Mouse (Mus musculus): Measurements from ENCODE around the gene Apol8. TPM values are rescaled to one million over a fixed set of nuclear protein-coding genes. Genes with fewer than 3 reads are reported as not detected.
"Not testable (repeated sequence)": the region's sequence is repeated elsewhere in the genome, so short reads cannot be mapped to it uniquely, and the experiment has no call there.

The Apol8 gene
- polyA plus RNA-seq, 2 experiments, result 12.7 to 43.9 TPM

GRCm38 (mm10) chr15:77746326-77746725 lies 10.5 kb downstream of the Apol8 start:
- Histone ChIP-seq H3K27me3 (ENCODE audit: control insufficient read depth, insufficient read depth, low read length) (no peaks in the 10 kb centered on the region), H3K36me3 (replicated peaks; ENCODE audit: control insufficient read depth, insufficient read depth, low read depth) (peaks cover 62% of the 10 kb centered on the region), H3K4me1 (replicated peaks; ENCODE audit: control insufficient read depth in 2 of 2, insufficient read depth in 2 of 2, low read length in 1 of 2) (peaks cover 0 to under 1% of the 10 kb centered on the region in 2 experiments; a peak in 1 of 4 replicates), H3K4me3 (ENCODE audit: insufficient read depth in 1 of 2, low read depth in 2 of 2, low read length in 2 of 2) (no peak overlapping the region), H3K9me3 (ENCODE audit: control insufficient read depth, low read length) (no peaks in the 10 kb centered on the region), H3K27ac (no peak overlapping the region), H3K9ac (replicated peaks) (no peak overlapping the region), H3K4me2 (ENCODE audit: low read depth) (no peak overlapping the region)
- DNase-seq (ENCODE audit: low read depth in 3 of 3, low spot score in 3 of 3) (no peak), ATAC-seq (ENCODE audit: insufficient read depth) (no peak)
- TF ChIP-seq CTCF (IDR thresholded peaks at IDR 0.05; ENCODE audit: low read depth), result no peak
- TF ChIP-seq EP300 (IDR thresholded peaks at IDR 0.05; ENCODE audit: low read depth), result no peak
- 77% methylated on average over 1 of the region's 1 CpGs for WGBS (ENCODE audit: insufficient replicate concordance)

GRCm38 (mm10) chr15:77745081-77745480 lies 11.7 kb downstream of the Apol8 start:
- H3K9ac ChIP-seq (replicated peaks), result no peak overlapping the region
- H3K27ac ChIP-seq, result no peak overlapping the region
- no peak for TF ChIP-seq CTCF (IDR thresholded peaks at IDR 0.05; ENCODE audit: low read depth)
- no peak for TF ChIP-seq EP300 (IDR thresholded peaks at IDR 0.05; ENCODE audit: low read depth)
- H3K9me3 ChIP-seq (ENCODE audit: control insufficient read depth, low read length), result no peaks in the 10 kb centered on the region
- peaks cover 49% of the 10 kb centered on the region for H3K36me3 ChIP-seq (replicated peaks; ENCODE audit: control insufficient read depth, insufficient read depth, low read depth)
- no peaks in the 10 kb centered on the region for H3K4me1 ChIP-seq (replicated peaks; ENCODE audit: control insufficient read depth in 2 of 2, insufficient read depth in 2 of 2, low read length in 1 of 2)
- no peaks in the 10 kb centered on the region for H3K27me3 ChIP-seq (ENCODE audit: control insufficient read depth, insufficient read depth, low read length)
- no peak overlapping the region for H3K4me2 ChIP-seq (ENCODE audit: low read depth)
- no peak overlapping the region for H3K4me3 ChIP-seq (ENCODE audit: insufficient read depth in 1 of 2, low read depth in 2 of 2, low read length in 2 of 2)
- DNase-seq (ENCODE audit: low read depth in 3 of 3, low spot score in 3 of 3) (no peak), ATAC-seq (ENCODE audit: insufficient read depth) (no peak)

DNA sequence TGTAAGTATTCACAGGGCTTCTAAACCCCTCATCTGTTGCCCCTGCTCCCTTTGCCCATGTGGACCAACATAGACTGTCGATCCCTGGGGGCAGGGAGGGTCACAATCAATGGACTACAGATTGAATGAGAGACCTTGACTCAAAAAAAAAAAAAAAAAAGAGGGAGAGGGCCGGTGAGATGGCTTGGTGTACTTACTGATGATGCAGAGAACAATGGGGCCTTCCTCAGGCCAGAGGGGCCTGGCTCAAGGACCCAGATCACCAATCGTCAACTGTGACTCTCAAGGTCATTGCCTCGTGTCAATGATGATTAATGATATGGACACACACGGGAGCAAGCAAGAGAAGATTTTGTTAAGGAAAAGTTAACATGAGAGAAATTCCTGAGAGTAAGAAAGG lies 12.2 kb downstream of the Apol8 start:
- H3K9ac ChIP-seq (replicated peaks), result no peak overlapping the region
- no peaks in the 10 kb centered on the region for H3K4me1 ChIP-seq (replicated peaks; ENCODE audit: control insufficient read depth in 2 of 2, insufficient read depth in 2 of 2, low read length in 1 of 2)
- ATAC-seq (ENCODE audit: insufficient read depth), result no peak
- no peak overlapping the region for H3K27ac ChIP-seq
- H3K9me3 ChIP-seq (ENCODE audit: control insufficient read depth, low read length), result no peaks in the 10 kb centered on the region
- TF ChIP-seq CTCF (IDR thresholded peaks at IDR 0.05; ENCODE audit: low read depth), result no peak
- no peak for TF ChIP-seq EP300 (IDR thresholded peaks at IDR 0.05; ENCODE audit: low read depth)
- 41% methylated on average over 5 of the region's 5 CpGs for WGBS (ENCODE audit: insufficient replicate concordance)
- H3K4me2 ChIP-seq (ENCODE audit: low read depth), result no peak overlapping the region
- H3K4me3 ChIP-seq (ENCODE audit: insufficient read depth in 1 of 2, low read depth in 2 of 2, low read length in 2 of 2), result no peak overlapping the region
- DNase-seq (ENCODE audit: low read depth in 3 of 3, low spot score in 3 of 3), result no peak
- H3K27me3 ChIP-seq (ENCODE audit: control insufficient read depth, insufficient read depth, low read length), result no peaks in the 10 kb centered on the region
- peaks cover 45% of the 10 kb centered on the region for H3K36me3 ChIP-seq (replicated peaks; ENCODE audit: control insufficient read depth, insufficient read depth, low read depth)

DNA sequence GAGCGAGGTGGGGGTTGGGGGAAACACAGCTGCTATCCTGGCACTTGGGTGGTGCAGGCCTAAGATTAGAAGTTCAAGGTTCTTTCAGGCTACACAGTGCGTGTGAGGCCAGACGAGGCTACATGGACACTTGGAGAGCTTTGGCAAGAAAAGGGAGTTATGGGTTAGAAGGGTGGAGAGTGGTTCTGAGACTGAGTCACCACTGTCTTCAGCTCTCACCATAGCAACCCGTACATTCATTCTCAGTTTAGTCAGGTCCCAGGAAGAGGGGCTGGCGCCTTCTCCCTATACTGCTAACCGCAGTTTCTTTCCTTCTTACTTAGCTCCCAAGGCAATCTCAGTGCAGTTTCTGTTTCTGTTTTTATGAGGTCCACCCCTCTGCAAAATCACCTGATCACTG lies 15.2 kb downstream of the Apol8 start:
- WGBS (ENCODE audit: insufficient replicate concordance), result 68% methylated on average over 6 of the region's 6 CpGs
- not testable (repeated sequence) for H3K27ac ChIP-seq; H3K4me1 ChIP-seq (replicated peaks; ENCODE audit: control insufficient read depth in 2 of 2, insufficient read depth in 2 of 2, low read length in 1 of 2); H3K4me3 ChIP-seq (ENCODE audit: insufficient read depth in 1 of 2, low read depth in 2 of 2, low read length in 2 of 2); ATAC-seq (ENCODE audit: insufficient read depth); DNase-seq (ENCODE audit: low read depth in 3 of 3, low spot score in 3 of 3); H3K9me3 ChIP-seq (ENCODE audit: control insufficient read depth, low read length); H3K27me3 ChIP-seq (ENCODE audit: control insufficient read depth, insufficient read depth, low read length); H3K4me2 ChIP-seq (ENCODE audit: low read depth); H3K9ac ChIP-seq (replicated peaks)
- H3K36me3 ChIP-seq (replicated peaks; ENCODE audit: control insufficient read depth, insufficient read depth, low read depth), result peaks cover 15% of the 10 kb centered on the region

DNA sequence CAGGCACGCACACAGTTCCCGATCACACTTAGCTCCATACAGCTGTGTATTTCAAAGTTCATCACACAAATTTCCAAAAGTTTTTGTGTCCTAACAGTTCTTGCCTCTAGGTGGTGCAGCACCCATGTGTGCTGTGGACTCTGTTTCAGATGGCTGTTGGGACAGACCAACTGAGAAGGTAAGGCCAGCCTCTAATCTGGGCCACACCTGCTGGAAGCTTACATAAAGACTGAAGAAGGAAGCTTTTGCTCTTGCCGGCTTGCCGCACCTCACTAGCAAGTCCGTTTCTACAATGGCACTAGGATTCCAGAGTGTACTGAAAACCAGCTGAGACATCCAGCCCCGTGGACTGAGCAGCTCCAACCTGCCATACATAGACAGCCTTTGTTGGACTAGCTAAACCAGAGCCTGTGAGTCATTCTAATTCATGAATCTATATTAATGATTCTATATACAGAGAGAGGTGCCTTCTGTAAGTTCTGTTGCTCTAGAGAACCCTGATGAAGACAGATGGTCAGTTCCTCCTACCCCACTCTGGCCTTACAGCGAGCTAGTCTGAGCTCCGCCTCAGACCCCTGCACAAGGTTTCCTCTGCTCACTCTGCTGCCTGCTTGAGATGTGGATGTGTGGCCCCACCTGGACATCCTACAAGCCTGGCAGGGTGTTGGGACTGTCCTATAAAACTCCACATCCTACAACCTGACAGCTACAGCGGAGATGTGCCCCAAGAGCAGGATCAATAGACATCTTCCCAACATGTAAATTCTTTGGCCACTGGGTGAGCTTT lies 16.1 kb downstream of the Apol8 start:
- H3K27me3 ChIP-seq (ENCODE audit: control insufficient read depth, insufficient read depth, low read length), result no peaks in the 10 kb centered on the region
- peak; percentile 67 for TF ChIP-seq CTCF (IDR thresholded peaks at IDR 0.05; ENCODE audit: low read depth)
- TF ChIP-seq EP300 (IDR thresholded peaks at IDR 0.05; ENCODE audit: low read depth), result no peak
- no peak overlapping the region for H3K27ac ChIP-seq
- H3K9me3 ChIP-seq (ENCODE audit: control insufficient read depth, low read length), result no peaks in the 10 kb centered on the region
- H3K4me3 ChIP-seq (ENCODE audit: insufficient read depth in 1 of 2, low read depth in 2 of 2, low read length in 2 of 2), result no peak overlapping the region
- no peak overlapping the region for H3K4me2 ChIP-seq (ENCODE audit: low read depth)
- 67% methylated on average over 9 of the region's 9 CpGs for whole genome bisulfite sequencing (ENCODE audit: insufficient replicate concordance)
- DNase-seq (ENCODE audit: low read depth in 3 of 3, low spot score in 3 of 3), result no peak
- H3K4me1 ChIP-seq (replicated peaks; ENCODE audit: control insufficient read depth in 2 of 2, insufficient read depth in 2 of 2, low read length in 1 of 2), result no peaks in the 10 kb centered on the region
- peaks cover 9% of the 10 kb centered on the region for H3K36me3 ChIP-seq (replicated peaks; ENCODE audit: control insufficient read depth, insufficient read depth, low read depth)
- peak; percentile 45; the same call in 1 of the 2 replicates for ATAC-seq (ENCODE audit: insufficient read depth)
- no peak overlapping the region for H3K9ac ChIP-seq (replicated peaks)

- not testable (repeated sequence) for H3K27ac ChIP-seq; H3K9me3 ChIP-seq (ENCODE audit: control insufficient read depth, low read length); H3K4me2 ChIP-seq (ENCODE audit: low read depth); H3K27me3 ChIP-seq (ENCODE audit: control insufficient read depth, insufficient read depth, low read length); H3K4me1 ChIP-seq (replicated peaks; ENCODE audit: control insufficient read depth in 2 of 2, insufficient read depth in 2 of 2, low read length in 1 of 2); H3K36me3 ChIP-seq (replicated peaks; ENCODE audit: control insufficient read depth, insufficient read depth, low read depth); H3K4me3 ChIP-seq (ENCODE audit: insufficient read depth in 1 of 2, low read depth in 2 of 2, low read length in 2 of 2); H3K9ac ChIP-seq (replicated peaks); DNase-seq (ENCODE audit: low read depth in 3 of 3, low spot score in 3 of 3); ATAC-seq (ENCODE audit: insufficient read depth)
- 33% methylated on average over 4 of the region's 4 CpGs for WGBS (ENCODE audit: insufficient replicate concordance)
These were observed 22.9 kb downstream of the Apol8 start for GRCm38 (mm10) chr15:77733903-77734302.

- not testable (repeated sequence) for H3K4me3 ChIP-seq (ENCODE audit: insufficient read depth in 1 of 2, low read depth in 2 of 2, low read length in 2 of 2); H3K27me3 ChIP-seq (ENCODE audit: control insufficient read depth, insufficient read depth, low read length); H3K4me2 ChIP-seq (ENCODE audit: low read depth); H3K9me3 ChIP-seq (ENCODE audit: control insufficient read depth, low read length); H3K36me3 ChIP-seq (replicated peaks; ENCODE audit: control insufficient read depth, insufficient read depth, low read depth); H3K4me1 ChIP-seq (replicated peaks; ENCODE audit: control insufficient read depth in 2 of 2, insufficient read depth in 2 of 2, low read length in 1 of 2); ATAC-seq (ENCODE audit: insufficient read depth); H3K9ac ChIP-seq (replicated peaks); DNase-seq (ENCODE audit: low read depth in 3 of 3, low spot score in 3 of 3); H3K27ac ChIP-seq
- 49% methylated on average over 8 of the region's 8 CpGs for WGBS (ENCODE audit: insufficient replicate concordance)
These were observed 23.4 kb downstream of the Apol8 start for GRCm38 (mm10) chr15:77733380-77733779.

DNA sequence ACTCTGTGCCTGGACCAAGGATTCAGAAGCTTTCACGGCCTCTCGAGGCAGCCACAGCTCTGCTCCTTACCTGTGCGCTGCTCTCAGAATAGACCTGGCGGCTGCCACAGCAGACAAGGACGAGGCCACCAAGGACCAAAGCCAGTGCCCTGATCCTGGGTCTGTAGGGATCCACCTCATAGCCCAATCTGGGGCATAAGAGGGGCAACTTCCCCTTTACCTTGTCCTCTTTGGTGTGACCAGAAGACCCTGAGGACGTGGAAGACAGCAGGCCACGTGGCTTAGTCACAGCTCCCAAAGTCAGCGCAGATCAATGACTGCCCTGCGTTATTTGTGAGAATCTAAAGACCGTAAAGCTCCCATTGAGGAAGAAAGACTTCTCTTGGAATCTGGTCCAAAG lies 24.0 kb downstream of the Apol8 start:
- not testable (repeated sequence) for H3K36me3 ChIP-seq (replicated peaks; ENCODE audit: control insufficient read depth, insufficient read depth, low read depth); H3K4me1 ChIP-seq (replicated peaks; ENCODE audit: control insufficient read depth in 2 of 2, insufficient read depth in 2 of 2, low read length in 1 of 2); H3K9me3 ChIP-seq (ENCODE audit: control insufficient read depth, low read length); H3K4me3 ChIP-seq (ENCODE audit: insufficient read depth in 1 of 2, low read depth in 2 of 2, low read length in 2 of 2); H3K9ac ChIP-seq (replicated peaks); H3K27ac ChIP-seq; H3K4me2 ChIP-seq (ENCODE audit: low read depth); H3K27me3 ChIP-seq (ENCODE audit: control insufficient read depth, insufficient read depth, low read length); DNase-seq (ENCODE audit: low read depth in 3 of 3, low spot score in 3 of 3); ATAC-seq (ENCODE audit: insufficient read depth)
- WGBS (ENCODE audit: insufficient replicate concordance), result 62% methylated on average over 10 of the region's 10 CpGs
